Mouse (Mus musculus) A20 (cell line): ENCODE measurements around the gene Evl.
"Not testable (repeated sequence)": the region's sequence is repeated elsewhere in the genome, so short reads cannot be mapped to it uniquely, and the experiment has no call there.

Source experiments
- DNase-seq: peaks from one replicate; pipeline ENCODE4 v3.0.0-alpha.2; 2011; ENCODE audit warnings: low read depth, low spot score

The Evl gene

DNA sequence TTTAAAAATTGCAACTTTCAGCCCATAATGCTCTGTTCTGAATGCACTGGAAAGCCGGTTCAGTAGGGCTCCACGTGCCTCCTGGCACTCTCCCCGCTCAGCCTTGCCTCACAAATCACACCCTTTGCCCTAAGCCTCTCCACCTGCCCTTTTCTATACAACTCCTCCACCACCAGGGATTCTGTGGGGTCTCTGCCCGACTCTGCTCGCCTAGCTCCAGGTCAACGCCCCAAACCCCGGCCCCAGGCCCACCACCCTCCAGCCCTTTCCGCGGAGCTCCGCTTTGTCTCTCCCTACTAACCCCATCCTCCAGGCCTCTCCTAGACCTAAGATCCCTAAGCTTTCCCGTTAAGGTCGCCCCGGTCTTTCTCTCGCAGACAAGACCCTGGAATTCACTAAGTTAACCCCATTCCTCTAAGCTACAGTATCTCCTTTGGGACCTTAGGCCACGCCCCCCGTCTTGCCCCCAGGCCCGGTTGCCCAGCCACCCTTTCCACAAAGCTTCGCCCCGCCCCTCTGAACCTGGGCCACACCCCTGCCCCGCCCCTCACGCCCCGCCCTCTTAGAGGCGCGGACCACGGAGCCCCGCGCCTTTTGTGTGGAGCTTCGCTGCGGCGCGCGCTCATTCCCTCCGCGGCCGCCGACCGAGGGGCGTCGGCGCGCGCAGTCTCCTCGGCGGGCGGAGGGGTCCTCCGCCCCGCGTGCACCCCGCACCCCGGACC, at the start of gene Evl:
Evl (plus strand) TSS at position 601 of the 722 bp plus-strand sequence.
- DNase-seq, result no peak

DNA sequence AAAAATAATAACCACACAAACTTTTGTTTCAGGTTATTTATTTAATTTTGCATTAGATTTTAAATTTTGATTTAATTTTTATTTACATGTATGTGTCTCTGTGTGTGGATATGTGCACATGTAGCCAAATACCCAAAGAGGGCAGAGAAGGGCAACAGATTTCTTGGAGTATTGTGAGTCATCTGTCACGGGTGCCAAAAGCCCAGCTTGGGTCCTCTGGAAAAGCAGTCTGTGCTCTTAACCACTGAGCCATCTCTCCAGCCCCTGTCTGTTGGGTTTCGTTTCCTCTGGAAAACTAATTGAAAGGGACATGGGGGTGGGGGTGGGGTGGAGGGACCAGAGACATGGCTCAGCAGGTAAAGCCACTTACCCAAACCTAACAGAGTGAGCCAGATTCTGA, 48.7 kb upstream of the Evl start:
- no peak for DNase-seq

DNA sequence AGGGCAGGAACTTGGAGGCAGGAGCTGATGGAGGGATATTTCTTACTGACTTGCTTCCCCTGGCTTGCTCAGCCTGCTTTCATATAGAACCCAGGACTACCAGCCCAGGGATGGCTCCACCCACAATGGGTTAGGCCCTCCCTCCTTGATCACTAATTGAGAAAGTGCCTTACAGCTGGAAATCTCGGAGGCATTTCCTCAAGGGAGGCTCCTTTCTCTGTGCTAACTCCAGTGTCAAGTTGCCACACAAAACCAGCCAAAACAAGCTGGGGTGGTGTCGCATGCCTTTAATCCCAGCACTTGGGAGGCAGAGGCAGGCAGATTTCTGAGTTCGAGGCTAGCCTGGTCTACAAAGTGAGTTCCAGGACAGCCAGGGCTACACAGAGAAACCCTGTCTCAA, 47.5 kb upstream of the Evl start:
- DNase-seq, result not testable (repeated sequence)

DNA sequence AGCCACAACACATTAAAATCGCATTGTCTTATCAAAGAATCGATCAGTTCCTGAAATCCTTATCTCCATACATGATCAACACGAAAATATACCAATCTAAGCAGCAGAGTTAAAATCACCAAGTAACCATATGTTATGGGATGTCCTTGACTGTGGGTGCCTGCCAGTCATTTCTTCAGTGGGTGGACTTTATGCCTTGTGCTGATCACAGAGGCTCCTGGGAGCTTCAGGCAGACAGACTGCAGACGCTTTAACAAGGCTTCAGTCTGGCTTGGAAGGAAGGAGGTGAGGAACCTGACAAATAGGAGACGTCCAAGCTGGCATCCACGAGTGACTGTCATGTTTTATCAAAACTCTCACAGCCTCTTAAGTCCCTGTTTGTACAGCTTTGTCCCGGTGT, 43.9 kb upstream of the Evl start:
- DNase-seq, result no peak

DNA sequence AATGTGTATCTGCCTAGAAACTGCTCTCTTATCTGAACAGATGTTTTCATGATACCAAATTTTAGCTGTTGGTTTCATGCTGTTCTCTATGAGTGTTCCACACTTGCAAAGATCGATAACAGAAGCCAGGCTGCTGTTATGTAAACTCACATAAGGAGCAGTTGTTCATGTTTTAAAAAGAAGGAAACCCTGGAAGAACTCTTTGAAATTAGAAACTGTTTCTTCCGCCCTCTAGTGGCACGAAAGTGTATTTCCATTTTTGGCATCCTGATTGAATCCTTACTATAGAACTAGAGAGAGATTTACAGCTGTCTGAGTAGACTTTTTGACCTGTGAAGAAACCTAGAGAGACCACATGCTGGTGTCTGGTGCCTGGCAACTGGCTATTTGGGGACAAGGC, 43.5 kb upstream of the Evl start:
- peak; percentile 39 for DNase-seq

DNA sequence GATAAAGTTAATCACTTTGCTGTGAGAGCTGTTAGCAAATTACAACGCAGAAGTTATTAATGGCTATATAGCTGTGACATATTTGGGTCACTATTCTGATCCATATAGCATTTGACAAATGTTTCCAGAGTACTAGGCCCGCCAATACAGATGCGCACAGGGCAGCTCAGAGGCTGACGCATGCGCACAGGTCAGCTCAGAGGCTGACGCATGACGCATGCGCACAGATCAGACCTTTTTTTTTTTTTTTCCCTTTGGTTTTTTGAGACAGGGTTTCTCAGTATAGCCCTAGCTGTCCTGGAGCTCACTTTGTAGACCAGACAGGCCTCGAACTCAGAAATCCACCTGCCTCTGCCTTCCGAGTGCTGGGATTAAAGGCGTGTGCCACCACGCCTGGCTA, 39.1 kb upstream of the Evl start:
- DNase-seq, result no peak

DNA sequence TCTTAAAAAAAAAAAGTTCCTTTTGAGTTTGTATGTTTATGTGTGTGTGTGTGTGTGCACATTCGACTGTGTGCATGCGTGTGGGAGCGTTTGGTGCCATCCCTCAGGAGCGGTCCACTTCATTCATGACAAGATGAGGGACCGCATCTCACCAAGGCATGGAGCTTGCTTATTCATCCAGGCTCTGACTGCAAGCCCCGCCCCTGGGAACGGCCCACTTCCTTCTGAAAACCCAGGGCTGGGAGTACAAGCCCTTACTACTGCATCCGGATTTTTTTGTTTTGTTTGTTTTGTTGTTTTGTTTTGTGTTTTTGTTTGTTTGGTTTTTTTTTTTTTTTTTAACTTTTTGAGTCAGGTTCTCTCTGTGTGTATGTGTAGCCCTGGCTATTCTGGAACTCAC, 35.1 kb upstream of the Evl start:
- DNase-seq, result no peak

GRCm38 (mm10) chr12:108529214-108529613, 25.3 kb upstream of the Evl start:
- peak; percentile 56 for DNase-seq

GRCm38 (mm10) chr12:108534484-108534883, 20.0 kb upstream of the Evl start:
- no peak for DNase-seq

- peak; percentile 42 for DNase-seq
These were observed 18.1 kb upstream of the Evl start for GRCm38 (mm10) chr12:108536461-108536860.

GRCm38 (mm10) chr12:108541088-108541487, 13.4 kb upstream of the Evl start:
- DNase-seq, result peak; percentile 38

DNA sequence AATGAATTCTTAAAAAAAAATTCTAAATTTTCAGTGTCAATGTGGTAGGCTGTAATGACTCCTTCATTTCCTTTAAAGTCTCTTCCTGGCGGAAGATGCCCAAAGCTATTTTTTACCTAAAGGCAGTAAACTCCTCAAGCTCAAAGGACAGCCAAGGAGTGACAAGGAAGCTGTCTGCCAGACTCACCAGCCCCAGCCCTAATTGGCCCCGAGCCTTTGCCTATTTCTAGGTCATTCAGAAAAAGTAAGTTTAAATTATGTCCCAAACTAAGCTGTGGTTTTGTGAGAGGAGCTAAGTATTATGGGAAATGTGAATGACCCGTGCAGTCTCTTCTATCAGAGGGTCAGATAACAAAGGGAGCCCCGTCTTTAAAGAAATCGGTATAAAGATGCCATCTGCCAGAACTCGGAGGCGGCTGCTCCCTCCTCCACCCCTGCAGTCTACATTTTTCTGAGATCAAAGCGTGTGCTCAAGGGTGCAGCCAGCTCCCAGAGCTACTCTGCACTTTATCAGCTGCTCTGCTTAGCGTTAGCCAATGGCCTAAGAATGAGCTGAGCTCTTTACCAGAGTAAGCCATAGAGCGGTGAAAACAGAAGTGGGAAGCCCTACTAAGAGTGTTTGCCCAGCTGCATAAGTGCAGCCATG, 7.9 kb upstream of the Evl start:
- no peak for DNase-seq

DNA sequence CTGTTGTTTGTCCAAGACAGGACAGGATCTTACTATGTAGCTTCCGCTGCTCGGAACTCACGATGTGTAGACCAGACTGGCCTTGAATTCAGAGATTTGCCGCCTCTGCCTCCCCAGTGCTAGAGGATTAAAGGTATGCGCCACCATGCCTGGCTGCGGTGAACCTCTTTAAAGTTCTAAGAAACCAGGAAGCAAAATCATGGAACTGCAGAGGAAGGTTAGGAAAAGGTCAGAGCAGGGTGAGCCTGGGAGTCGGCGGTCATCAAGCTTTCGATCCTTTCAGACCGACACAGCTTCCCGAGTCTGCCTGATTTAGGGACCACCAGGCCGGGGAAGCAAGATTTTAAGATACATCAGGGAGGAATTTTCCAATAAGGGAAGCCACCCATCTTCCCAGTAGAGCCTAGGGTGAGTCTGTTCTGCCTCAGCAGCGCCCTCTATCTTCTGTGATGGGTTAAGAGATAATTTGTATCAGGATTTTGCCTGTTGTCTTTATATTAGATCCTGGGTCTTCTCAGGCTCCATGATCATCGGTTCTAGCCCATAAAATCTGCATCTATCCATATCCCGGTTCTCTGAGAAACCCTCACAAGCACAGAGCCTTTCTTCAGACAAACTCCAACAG, 7.2 kb upstream of the Evl start:
- no peak for DNase-seq

- DNase-seq, result no peak
These were observed 2.8 kb upstream of the Evl start for GRCm38 (mm10) chr12:108551731-108552130.

DNA sequence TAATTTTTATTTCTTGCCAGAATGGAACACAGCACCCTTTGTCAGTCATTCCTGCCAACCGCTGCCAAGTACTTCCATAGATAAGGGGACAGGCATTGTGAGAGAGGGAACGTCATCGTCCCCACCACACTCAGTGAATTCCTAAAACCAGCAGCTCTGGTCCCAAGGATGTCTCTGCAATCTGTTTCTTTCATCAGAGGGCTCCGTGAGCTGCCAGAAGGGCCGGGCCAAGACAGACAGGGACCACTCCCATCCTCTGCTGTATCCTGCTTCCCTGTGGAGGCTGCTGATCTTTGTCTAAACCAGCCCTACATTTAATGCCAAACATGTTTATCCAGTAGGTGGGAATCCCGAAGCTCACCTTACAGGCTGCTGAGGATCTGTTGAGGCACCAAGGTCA, 1.4 kb upstream of the Evl start:
- no peak for DNase-seq

DNA sequence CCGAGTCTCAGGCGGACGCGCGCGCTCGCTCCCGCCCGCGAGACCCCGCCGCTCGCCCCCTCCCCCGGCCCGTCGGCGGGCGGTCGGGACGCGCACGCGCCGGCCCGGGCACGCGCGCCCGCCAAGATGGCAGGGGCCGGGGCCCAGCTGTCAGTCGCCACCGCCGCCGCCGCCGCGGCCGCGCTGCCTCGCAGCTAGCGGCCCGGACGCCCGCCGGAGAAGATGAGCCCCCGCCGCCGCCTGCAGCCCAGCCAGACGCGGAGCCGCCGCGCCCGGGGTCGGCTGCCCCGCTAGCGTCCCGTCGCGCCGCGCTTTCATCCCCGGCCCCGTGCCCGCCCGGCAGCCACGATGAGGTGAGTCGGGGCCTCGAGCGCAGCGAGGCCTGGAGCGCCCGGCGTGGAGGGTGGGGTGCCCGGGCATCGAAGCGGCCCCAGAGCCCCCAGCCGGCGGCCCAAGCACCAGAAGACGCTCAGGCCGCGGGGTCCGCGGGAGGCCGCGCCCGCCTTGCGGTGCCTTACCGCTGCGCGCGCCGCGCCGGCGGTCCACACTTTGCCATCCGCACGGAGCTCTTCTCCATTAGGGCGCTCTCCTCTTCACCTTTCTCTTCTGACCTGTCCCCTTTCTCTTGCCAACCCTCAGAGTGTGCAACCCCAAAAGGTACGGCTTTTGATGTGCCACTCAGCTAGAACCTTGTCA, 489 bp downstream of the Evl start:
- no peak for DNase-seq

DNA sequence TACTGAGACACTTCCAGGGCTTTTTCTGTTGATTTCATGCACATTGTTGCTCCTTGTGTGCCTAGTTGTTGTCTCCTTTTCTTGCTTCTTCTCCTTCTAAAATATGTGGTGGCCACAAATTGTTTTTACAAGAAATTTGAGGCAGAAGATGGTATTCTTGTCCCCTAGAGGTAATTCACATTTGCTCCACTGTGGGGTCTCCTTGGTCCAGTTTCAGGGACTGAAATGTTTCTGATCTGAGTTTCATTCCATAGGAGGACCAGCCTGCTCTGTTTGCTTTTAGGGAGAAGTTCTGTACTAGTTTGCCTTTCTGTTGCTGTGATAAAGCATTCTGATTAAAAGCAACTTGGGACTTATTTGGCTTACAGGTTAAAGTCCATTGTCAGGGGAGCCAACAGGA, 3.7 kb downstream of the Evl start:
- DNase-seq, result no peak

DNA sequence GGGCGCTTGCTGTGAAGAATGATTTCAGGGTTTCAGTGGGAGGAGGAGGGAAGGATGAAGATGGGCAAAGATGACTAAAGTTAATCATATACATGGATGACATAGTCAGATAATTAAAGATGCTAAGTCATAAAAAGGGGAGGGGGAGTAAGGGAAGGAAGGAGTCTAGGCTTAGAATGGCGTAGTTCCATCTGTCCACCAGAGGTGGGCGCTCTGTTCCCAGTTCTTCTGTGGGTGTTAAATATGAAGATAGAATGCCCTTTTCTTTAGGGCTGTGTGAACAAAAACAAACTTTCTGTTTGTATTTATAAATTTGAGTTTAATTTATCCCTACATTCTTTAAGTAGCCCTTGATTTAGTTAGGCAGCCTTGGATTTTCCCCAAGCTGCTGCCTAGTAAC, 8.7 kb downstream of the Evl start:
- DNase-seq, result peak; percentile 35

DNA sequence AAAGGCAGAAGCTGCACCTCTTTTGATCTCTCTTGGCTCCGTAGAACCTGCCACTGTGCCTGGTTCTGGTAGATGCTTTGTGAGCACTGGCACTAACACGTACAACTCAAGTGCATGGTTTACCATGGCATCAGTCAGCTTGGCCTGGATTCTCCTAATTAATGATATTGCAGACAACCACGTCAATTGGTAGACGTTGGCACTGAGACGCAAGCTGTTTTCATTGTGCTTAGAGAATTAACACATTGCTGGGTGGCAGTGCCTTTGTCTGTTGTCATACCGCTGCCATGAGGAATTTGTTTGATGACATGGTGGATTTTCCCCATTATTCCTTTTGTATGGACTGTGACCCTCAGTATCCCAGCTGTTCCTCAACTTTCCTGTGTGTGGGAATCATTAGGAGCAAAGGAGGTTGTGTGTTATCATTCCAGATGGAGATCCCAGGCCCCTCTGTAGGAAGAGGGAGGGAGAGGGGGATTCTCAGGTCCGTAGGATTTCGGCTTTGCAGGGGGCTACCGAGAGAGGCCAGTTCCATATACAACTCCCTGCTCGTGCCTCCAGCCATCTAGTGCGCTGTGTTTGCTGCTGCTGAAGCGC, 10.5 kb downstream of the Evl start:
- no peak for DNase-seq

- DNase-seq, result no peak
These were observed 24.8 kb downstream of the Evl start for GRCm38 (mm10) chr12:108579156-108579871.

DNA sequence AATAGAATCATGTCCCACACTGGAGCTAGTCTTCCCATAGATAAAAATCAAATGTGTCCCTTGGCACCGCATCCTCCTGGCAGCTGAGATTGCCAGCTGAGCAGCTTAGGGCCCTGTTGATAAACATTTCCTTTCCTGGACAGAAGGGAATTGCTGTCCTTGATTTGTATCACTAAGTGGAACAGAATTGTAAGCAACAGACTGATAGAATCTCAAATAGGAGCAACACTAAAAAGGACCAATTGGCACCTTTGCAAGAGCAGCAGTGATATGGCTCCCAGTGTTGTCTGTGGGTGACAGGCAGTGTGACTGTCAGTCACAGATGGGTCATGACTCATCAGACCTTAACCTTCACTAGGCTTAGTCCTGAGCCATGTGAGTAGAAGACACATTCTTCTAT, 29.3 kb downstream of the Evl start:
- no peak for DNase-seq
